Mouse (Mus musculus): Measurements from ENCODE around the gene Tcf7l1.

GRCm38 (mm10) chr6:72710897-72711507, 78.1 kb downstream of the Tcf7l1 start:
- TF ChIP-seq CTCF (IDR thresholded peaks at IDR 0.05; ENCODE audit: low read depth), result no peak
- no peak for TF ChIP-seq EP300 (IDR thresholded peaks at IDR 0.05; ENCODE audit: low read depth)
